Mouse (Mus musculus): ENCODE data around the gene Vmn1r54. TPM values are rescaled to one million over a fixed set of nuclear protein-coding genes. Genes with fewer than 3 reads are reported as not detected.

Gene Vmn1r54
- polyA plus RNA-seq, 1 experiment from 2014 or later: not detected

DNA sequence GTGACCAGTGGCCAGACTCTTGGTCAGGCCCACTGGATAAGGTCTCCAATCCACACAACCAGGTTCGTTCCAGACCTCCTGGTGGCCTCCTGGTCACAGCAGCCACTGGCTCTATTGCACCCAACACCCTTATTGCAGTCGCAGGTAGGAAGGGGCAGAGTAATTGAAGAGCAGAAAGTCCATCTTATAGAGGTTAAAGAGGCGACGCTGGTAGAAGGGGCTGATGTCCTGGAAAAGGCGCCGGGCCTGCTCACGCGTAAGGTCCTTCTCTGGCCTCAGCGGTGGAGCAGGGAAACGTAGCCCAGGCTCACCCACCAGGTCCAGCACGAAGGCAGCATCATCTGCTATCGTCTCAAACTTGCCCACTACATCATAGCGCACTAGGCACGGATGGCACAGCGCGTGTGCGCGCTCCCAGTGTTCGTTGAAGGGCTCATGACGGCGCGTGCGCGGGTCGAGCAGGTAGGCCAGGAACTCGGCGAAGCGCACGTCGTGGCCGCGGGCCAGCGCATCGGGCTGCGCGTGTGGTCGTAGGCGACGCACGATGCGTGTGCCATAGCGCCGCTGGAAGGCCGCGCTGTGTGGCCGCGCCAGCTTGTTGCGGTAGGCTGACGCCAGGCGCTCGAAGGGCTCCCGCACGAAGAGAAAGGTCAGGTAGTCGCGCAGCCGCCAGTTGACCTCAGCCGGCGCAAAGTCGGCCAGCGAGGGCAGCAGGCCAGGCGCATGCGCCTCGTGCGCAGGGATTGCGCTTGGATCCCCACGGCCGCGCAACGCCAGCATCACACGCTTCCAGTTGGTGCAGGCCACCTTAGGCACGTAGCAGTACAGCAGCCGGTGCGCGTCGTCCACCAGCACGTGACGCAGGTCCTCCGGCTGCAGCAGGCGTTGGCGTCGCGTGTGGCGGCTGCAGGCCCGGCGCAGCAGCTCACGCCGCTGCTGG is 63.0 kb downstream of the Vmn1r54 start:
- 86% methylated on average over 87 of the region's 87 CpGs for WGBS
- no peaks in the 10 kb centered on the region for H3K27me3 ChIP-seq (replicated peaks; ENCODE audit: control insufficient read depth, insufficient read depth, low read length)
- H3K4me3 ChIP-seq (replicated peaks; ENCODE audit: low read length): no peak overlapping the region
- H3K27ac ChIP-seq (ENCODE audit: low read length): no peak overlapping the region
- H3K4me2 ChIP-seq (ENCODE audit: low read length): no peak overlapping the region
- H3K9ac ChIP-seq (replicated peaks; ENCODE audit: low read depth, low read length): no peak overlapping the region
- 0 out of 2 replicates have a peak, but pooled peaks cover 3% of the 10 kb centered on the region for H3K9me3 ChIP-seq (ENCODE audit: control insufficient read depth, low read length)
- no peak for ATAC-seq
- no peaks in the 10 kb centered on the region for H3K36me3 ChIP-seq (ENCODE audit: control insufficient read depth, insufficient read depth)
- H3K4me1 ChIP-seq (replicated peaks; ENCODE audit: control insufficient read depth, insufficient read depth, low read length): no peaks in the 10 kb centered on the region

GRCm38 (mm10) chr6:90315961-90316360 is 69.9 kb downstream of the Vmn1r54 start:
- ATAC-seq: no peak
- WGBS: 86% methylated on average over 5 of the region's 5 CpGs
- H3K4me3 ChIP-seq (replicated peaks; ENCODE audit: low read length): no peak overlapping the region
- H3K4me2 ChIP-seq (ENCODE audit: low read length): no peak overlapping the region
- H3K27ac ChIP-seq (ENCODE audit: low read length): no peak overlapping the region
- no peak overlapping the region for H3K9ac ChIP-seq (replicated peaks; ENCODE audit: low read depth, low read length)
- no peaks in the 10 kb centered on the region for H3K27me3 ChIP-seq (replicated peaks; ENCODE audit: control insufficient read depth, insufficient read depth, low read length)
- H3K4me1 ChIP-seq (replicated peaks; ENCODE audit: control insufficient read depth, insufficient read depth, low read length): no peaks in the 10 kb centered on the region
- no peaks in the 10 kb centered on the region for H3K36me3 ChIP-seq (ENCODE audit: control insufficient read depth, insufficient read depth)
- H3K9me3 ChIP-seq (ENCODE audit: control insufficient read depth, low read length): no peaks in the 10 kb centered on the region

- no peaks in the 10 kb centered on the region for H3K27me3 ChIP-seq (replicated peaks; ENCODE audit: control insufficient read depth, insufficient read depth, low read length)
- no peaks in the 10 kb centered on the region for H3K36me3 ChIP-seq (ENCODE audit: control insufficient read depth, insufficient read depth)
- no peak overlapping the region for H3K4me3 ChIP-seq (replicated peaks; ENCODE audit: low read length)
- H3K4me1 ChIP-seq (replicated peaks; ENCODE audit: control insufficient read depth, insufficient read depth, low read length): no peaks in the 10 kb centered on the region
- no peak overlapping the region for H3K9ac ChIP-seq (replicated peaks; ENCODE audit: low read depth, low read length)
- H3K9me3 ChIP-seq (ENCODE audit: control insufficient read depth, low read length): no peaks in the 10 kb centered on the region
- 80% methylated on average over 2 of the region's 2 CpGs for WGBS
- no peak overlapping the region for H3K27ac ChIP-seq (ENCODE audit: low read length)
- ATAC-seq: no peak
- H3K4me2 ChIP-seq (ENCODE audit: low read length): no peak overlapping the region
Measured at GRCm38 (mm10) chr6:90317510-90318258, 71.6 kb downstream of the Vmn1r54 start.

DNA sequence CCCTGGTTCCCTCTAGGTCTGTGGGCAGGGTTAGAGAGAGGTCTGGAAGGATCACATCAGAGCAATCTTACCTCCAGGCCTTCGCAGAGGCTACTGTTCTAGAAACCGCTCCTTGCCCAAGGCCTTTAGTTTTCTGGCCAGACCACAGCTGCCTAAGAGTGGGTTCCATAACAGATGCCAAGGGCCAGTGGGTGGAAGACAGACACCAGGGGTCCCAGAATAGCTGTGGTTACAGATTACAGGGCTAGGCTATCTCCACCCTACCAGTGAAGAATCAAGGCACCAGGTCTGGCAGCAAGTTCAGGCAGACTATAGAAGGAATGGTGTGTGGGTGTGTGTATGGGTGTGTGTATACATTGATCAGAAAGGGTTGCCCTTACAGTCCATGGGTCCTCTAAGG is 72.9 kb downstream of the Vmn1r54 start:
- no peaks in the 10 kb centered on the region for H3K9me3 ChIP-seq (ENCODE audit: control insufficient read depth, low read length)
- no peak overlapping the region for H3K27ac ChIP-seq (ENCODE audit: low read length)
- H3K4me3 ChIP-seq (replicated peaks; ENCODE audit: low read length): no peak overlapping the region
- H3K4me2 ChIP-seq (ENCODE audit: low read length): no peak overlapping the region
- no peak for ATAC-seq
- H3K27me3 ChIP-seq (replicated peaks; ENCODE audit: control insufficient read depth, insufficient read depth, low read length): no peaks in the 10 kb centered on the region
- H3K36me3 ChIP-seq (ENCODE audit: control insufficient read depth, insufficient read depth): no peaks in the 10 kb centered on the region
- no peak overlapping the region for H3K9ac ChIP-seq (replicated peaks; ENCODE audit: low read depth, low read length)
- 95% methylated on average over 2 of the region's 2 CpGs for WGBS
- no peaks in the 10 kb centered on the region for H3K4me1 ChIP-seq (replicated peaks; ENCODE audit: control insufficient read depth, insufficient read depth, low read length)

- peak; percentile 4; the same call in 1 of the 2 replicates for ATAC-seq
- Histone ChIP-seq H3K9me3 (ENCODE audit: control insufficient read depth, low read length) (no peaks in the 10 kb centered on the region), H3K27me3 (replicated peaks; ENCODE audit: control insufficient read depth, insufficient read depth, low read length) (no peaks in the 10 kb centered on the region), H3K4me3 (replicated peaks; ENCODE audit: low read length) (no peak overlapping the region), H3K36me3 (ENCODE audit: control insufficient read depth, insufficient read depth) (no peaks in the 10 kb centered on the region), H3K9ac (replicated peaks; ENCODE audit: low read depth, low read length) (no peak overlapping the region), H3K27ac (ENCODE audit: low read length) (no peak overlapping the region), H3K4me2 (ENCODE audit: low read length) (no peak overlapping the region), H3K4me1 (replicated peaks; ENCODE audit: control insufficient read depth, insufficient read depth, low read length) (no peaks in the 10 kb centered on the region; the same call in 1 of the 2 replicates)
- WGBS: 75% methylated on average over 7 of the region's 7 CpGs
Measured at GRCm38 (mm10) chr6:90319475-90320191, 73.5 kb downstream of the Vmn1r54 start.

DNA sequence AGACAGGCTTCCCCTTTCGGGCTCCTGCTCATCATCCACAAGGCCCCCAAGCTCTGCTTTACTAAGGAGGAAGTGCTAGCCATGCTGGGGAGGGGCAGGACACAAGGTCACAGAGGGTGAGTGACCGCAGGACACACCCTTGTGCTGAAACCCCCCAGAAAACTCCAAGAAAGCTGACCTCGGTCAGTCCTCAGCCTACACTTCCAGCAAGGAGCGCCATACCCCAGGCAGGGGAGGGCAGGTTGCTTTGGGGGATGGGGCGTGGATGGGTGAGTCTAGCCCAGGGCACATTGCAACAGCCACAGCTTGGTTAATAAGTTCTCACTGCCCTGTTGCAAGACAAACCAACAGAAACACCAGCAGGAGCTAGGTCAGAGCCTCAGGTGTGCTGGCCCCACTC is 74.3 kb downstream of the Vmn1r54 start:
- H3K27ac ChIP-seq (ENCODE audit: low read length): no peak overlapping the region
- 85% methylated on average over 5 of the region's 5 CpGs for WGBS
- no peak overlapping the region for H3K9ac ChIP-seq (replicated peaks; ENCODE audit: low read depth, low read length)
- H3K36me3 ChIP-seq (ENCODE audit: control insufficient read depth, insufficient read depth): no peaks in the 10 kb centered on the region
- no peaks in the 10 kb centered on the region for H3K9me3 ChIP-seq (ENCODE audit: control insufficient read depth, low read length)
- H3K27me3 ChIP-seq (replicated peaks; ENCODE audit: control insufficient read depth, insufficient read depth, low read length): no peaks in the 10 kb centered on the region
- peaks cover 5% of the 10 kb centered on the region for H3K4me1 ChIP-seq (replicated peaks; ENCODE audit: control insufficient read depth, insufficient read depth, low read length)
- no peak overlapping the region for H3K4me2 ChIP-seq (ENCODE audit: low read length)
- no peak for ATAC-seq
- no peak overlapping the region for H3K4me3 ChIP-seq (replicated peaks; ENCODE audit: low read length)

Other genes with a start within 250 kb of the Vmn1r54 start
- not detected in 2 replicates for gene Vmn1r47, start 230.2 kb upstream of the Vmn1r54 start, polyA plus RNA-seq (2015; fragmentation: Nextera tagmentation; extraction: Ambion mirVana)
- not detected in 2 replicates for gene Vmn1r48, start 209.5 kb upstream of the Vmn1r54 start, polyA plus RNA-seq (2015; fragmentation: Nextera tagmentation; extraction: Ambion mirVana)
- gene Vmn1r49, start 167.8 kb upstream of the Vmn1r54 start, polyA plus RNA-seq (2015; fragmentation: Nextera tagmentation; extraction: Ambion mirVana): not detected in 2 replicates
- gene Vmn1r50, start 144.9 kb upstream of the Vmn1r54 start, polyA plus RNA-seq (2015; fragmentation: Nextera tagmentation; extraction: Ambion mirVana): not detected in 2 replicates
- not detected in 2 replicates for gene Vmn1r51, start 123.7 kb upstream of the Vmn1r54 start, polyA plus RNA-seq (2015; fragmentation: Nextera tagmentation; extraction: Ambion mirVana)
- not detected in 2 replicates for gene Vmn1r52, start 71.5 kb upstream of the Vmn1r54 start, polyA plus RNA-seq (2015; fragmentation: Nextera tagmentation; extraction: Ambion mirVana)
- gene V1ra8, start 43.5 kb upstream of the Vmn1r54 start, polyA plus RNA-seq (2015; fragmentation: Nextera tagmentation; extraction: Ambion mirVana): not detected in 2 replicates
- gene Vmn1r53, start 21.9 kb upstream of the Vmn1r54 start, polyA plus RNA-seq (2015; fragmentation: Nextera tagmentation; extraction: Ambion mirVana): not detected in 2 replicates
- gene BC048671, start 54.9 kb downstream of the Vmn1r54 start, polyA plus RNA-seq (2015; fragmentation: Nextera tagmentation; extraction: Ambion mirVana): not detected in 2 replicates
- gene Chst13, start 78.9 kb downstream of the Vmn1r54 start, polyA plus RNA-seq (2015; fragmentation: Nextera tagmentation; extraction: Ambion mirVana): not detected in 2 replicates
- not detected in 2 replicates for gene Uroc1, start 87.0 kb downstream of the Vmn1r54 start, polyA plus RNA-seq (2015; fragmentation: Nextera tagmentation; extraction: Ambion mirVana)
- 10.1 and 10.4 TPM in 2 replicates for gene Zxdc, start 123.2 kb downstream of the Vmn1r54 start, polyA plus RNA-seq (2015; fragmentation: Nextera tagmentation; extraction: Ambion mirVana)
- gene Cfap100, start 182.5 kb downstream of the Vmn1r54 start, polyA plus RNA-seq (2015; fragmentation: Nextera tagmentation; extraction: Ambion mirVana): 4.4 and 5.4 TPM in 2 replicates
- 11.6 and 14.3 TPM in 2 replicates for gene Klf15, start 216.3 kb downstream of the Vmn1r54 start, polyA plus RNA-seq (2015; fragmentation: Nextera tagmentation; extraction: Ambion mirVana)
- gene Aldh1l1, start 240.1 kb downstream of the Vmn1r54 start, polyA plus RNA-seq (2015; fragmentation: Nextera tagmentation; extraction: Ambion mirVana): 33.3 and 38.0 TPM in 2 replicates